Mouse (Mus musculus) limb, embryonic 13.5 days (tissue): ENCODE data around the gene Vmn1r152. TPM values are rescaled to one million over a fixed set of nuclear protein-coding genes. Genes with fewer than 3 reads are reported as not detected.
"Not testable (repeated sequence)": the region's sequence is repeated elsewhere in the genome, so short reads cannot be mapped to it uniquely, and the experiment has no call there.

Experiments used
- ATAC-seq: fragments of 200-750 bp; cut with Nextera tagmentation; 2 replicates; pipeline ENCODE4 v1.8.0; 2017; ENCODE audit warnings: low read depth, moderate number of reproducible peaks, moderate TSS enrichment; ENCODE audit not compliant: low FRiP score
- H3K27ac ChIP-seq: fragments of 300-500 bp; sonication (generic); 2 replicates; pipeline ENCODE4 v1.5.1; 2015; ENCODE audit warnings: inconsistent platforms, mild to moderate bottlenecking, moderate library complexity
- H3K27me3 ChIP-seq: fragments of 300-500 bp; sonication (generic); 2 replicates; pipeline ENCODE4 v1.6.1; 2015; ENCODE audit warnings: mild to moderate bottlenecking, inconsistent platforms
- H3K36me3 ChIP-seq: fragments of 300-500 bp; sonication (generic); 2 replicates; pipeline ENCODE4 v1.6.1; 2015; ENCODE audit warnings: inconsistent platforms, mild to moderate bottlenecking, moderate library complexity
- H3K4me1 ChIP-seq: fragments of 300-500 bp; sonication (generic); 2 replicates; pipeline ENCODE4 v1.6.1; 2015; ENCODE audit warnings: inconsistent platforms
- H3K4me2 ChIP-seq: fragments of 300-500 bp; sonication (generic); replicated peaks from 2 replicates; pipeline ENCODE4 v1.6.1; 2015; ENCODE audit warnings: inconsistent platforms, mild to moderate bottlenecking, moderate library complexity
- H3K4me3 ChIP-seq: fragments of 300-500 bp; sonication (generic); 2 replicates; pipeline ENCODE4 v1.5.1; 2015; ENCODE audit warnings: moderate library complexity, mild to moderate bottlenecking, inconsistent platforms
- H3K9ac ChIP-seq: fragments of 300-500 bp; sonication (generic); 2 replicates; pipeline ENCODE4 v1.6.1; 2015; ENCODE audit warnings: mild to moderate bottlenecking, inconsistent platforms
- H3K9me3 ChIP-seq: fragments of 300-500 bp; sonication (generic); 2 replicates; pipeline ENCODE4 v1.6.1; 2016; ENCODE audit warnings: inconsistent platforms
- WGBS: fragments of 180-500 bp; shearing (Covaris S2); methylation state at CpG from one replicate; pipeline ENCODE4 v1.1.7; 2015; 5-methylcytosine and 5-hydroxymethylcytosine counted together
- polyA plus RNA-seq: library from polyadenylated mRNA; unstranded; fragments of >200 nt; fragmentation: Nextera tagmentation; extraction: Ambion mirVana; gene quantifications from 2 replicates; pipeline ENCODE4 v1.2.1, GENCODE M21; 2015

Vmn1r152 gene
- not detected in 2 replicates for polyA plus RNA-seq

- H3K9me3 ChIP-seq, H3K27me3 ChIP-seq, H3K27ac ChIP-seq, H3K9ac ChIP-seq, ATAC-seq, H3K4me3 ChIP-seq, H3K4me1 ChIP-seq, H3K36me3 ChIP-seq, H3K4me2 ChIP-seq: not testable (repeated sequence)
- WGBS, result no CpG with 5 or more reads among the region's 3 CpGs
Observed at GRCm38 (mm10) chr7:22522667-22523066, at the start of gene Vmn1r152. TSS of gene Vmn1r152 (plus strand) at chr7:22522967.

- H3K9me3 ChIP-seq, H3K4me3 ChIP-seq, ATAC-seq, H3K4me1 ChIP-seq, H3K9ac ChIP-seq, H3K4me2 ChIP-seq, H3K36me3 ChIP-seq, H3K27ac ChIP-seq, H3K27me3 ChIP-seq: not testable (repeated sequence)
- WGBS, result 57% methylated on average over 2 of the region's 3 CpGs
Observed at GRCm38 (mm10) chr7:22499578-22499977, 23.2 kb upstream of the Vmn1r152 start, which contains the start of gene Vmn1r151. TSS of gene Vmn1r151 (minus strand) at chr7:22499678.

- not testable (repeated sequence) for H3K27me3 ChIP-seq, H3K4me3 ChIP-seq, ATAC-seq, H3K9ac ChIP-seq, H3K36me3 ChIP-seq, H3K9me3 ChIP-seq, H3K27ac ChIP-seq, H3K4me2 ChIP-seq, H3K4me1 ChIP-seq
- WGBS, result no CpG with 5 or more reads among the region's 1 CpGs
Observed at GRCm38 (mm10) chr7:22534787-22535186, 12.0 kb downstream of the Vmn1r152 start, which contains the start of gene Gm8677. TSS of gene Gm8677 (minus strand) at chr7:22534887.

GRCm38 (mm10) chr7:22565243-22565642 is 42.5 kb downstream of the Vmn1r152 start, which contains the start of gene Gm4201:
TSS of gene Gm4201 (minus strand) at chr7:22565343.
- H3K9ac ChIP-seq, H3K27ac ChIP-seq, H3K4me1 ChIP-seq, H3K36me3 ChIP-seq, H3K9me3 ChIP-seq, ATAC-seq, H3K4me3 ChIP-seq, H3K4me2 ChIP-seq, H3K27me3 ChIP-seq: not testable (repeated sequence)
- WGBS, result no CpG with 5 or more reads among the region's 3 CpGs

Other genes with a start within 250 kb of the Vmn1r152 start
- not detected in 2 replicates for gene Gm4187, start 193.2 kb upstream of the Vmn1r152 start, polyA plus RNA-seq
- not detected in 2 replicates for gene Gm8660, start 151.9 kb upstream of the Vmn1r152 start, polyA plus RNA-seq
- not detected in 2 replicates for gene Vmn1r148, start 109.4 kb upstream of the Vmn1r152 start, polyA plus RNA-seq
- gene Vmn1r149, start 84.7 kb upstream of the Vmn1r152 start, polyA plus RNA-seq, result not detected in 2 replicates
- gene Gm10665, start 58.9 kb upstream of the Vmn1r152 start, polyA plus RNA-seq, result not detected in 2 replicates
- gene Vmn1r151, start 23.3 kb upstream of the Vmn1r152 start, polyA plus RNA-seq, result not detected in 2 replicates
- gene Gm8677, start 11.9 kb downstream of the Vmn1r152 start, polyA plus RNA-seq, result not detected in 2 replicates
- not detected in 2 replicates for gene Gm4201, start 42.4 kb downstream of the Vmn1r152 start, polyA plus RNA-seq
- gene Gm4565, start 65.2 kb downstream of the Vmn1r152 start, polyA plus RNA-seq, result not detected in 2 replicates
- not detected in 2 replicates for gene Vmn1r155, start 135.1 kb downstream of the Vmn1r152 start, polyA plus RNA-seq
- not detected in 2 replicates for gene Gm8693, start 169.3 kb downstream of the Vmn1r152 start, polyA plus RNA-seq
- gene Gm4567, start 196.7 kb downstream of the Vmn1r152 start, polyA plus RNA-seq, result not detected in 2 replicates
- not detected in 2 replicates for gene Vmn1r157, start 238.7 kb downstream of the Vmn1r152 start, polyA plus RNA-seq